Mouse (Mus musculus): ENCODE data around the gene Cpne1. TPM values are rescaled to one million over a fixed set of nuclear protein-coding genes. Genes with fewer than 3 reads are reported as not detected.

The Cpne1 gene
- polyA plus RNA-seq, 1 experiment from 2014 or later, result 42.6 TPM

Other genes with a start within 250 kb of the Cpne1 start
- gene Uqcc1, start 181.7 kb downstream of the Cpne1 start, polyA plus RNA-seq (2015; fragmentation: Nextera tagmentation; extraction: Ambion mirVana), result 69.9 and 73.5 TPM in 2 replicates
- not detected in 2 replicates for gene Gm15557, start 171.2 kb downstream of the Cpne1 start, polyA plus RNA-seq (2015; fragmentation: Nextera tagmentation; extraction: Ambion mirVana)
- gene Gdf5, start 166.6 kb downstream of the Cpne1 start, polyA plus RNA-seq (2015; fragmentation: Nextera tagmentation; extraction: Ambion mirVana), result 2.4 and 4.0 TPM in 2 replicates
- 23.1 and 25.4 TPM in 2 replicates for gene Cep250, start 155.5 kb downstream of the Cpne1 start, polyA plus RNA-seq (2015; fragmentation: Nextera tagmentation; extraction: Ambion mirVana)
- gene 6430550D23Rik, start 104.0 kb downstream of the Cpne1 start, polyA plus RNA-seq (2015; fragmentation: Nextera tagmentation; extraction: Ambion mirVana), result 1.3 TPM in 2 replicates
- gene Ergic3, start 103.9 kb downstream of the Cpne1 start, polyA plus RNA-seq (2015; fragmentation: Nextera tagmentation; extraction: Ambion mirVana), result 264 and 293 TPM in 2 replicates
- not detected in 2 replicates for gene Fer1l4, start 59.0 kb downstream of the Cpne1 start, polyA plus RNA-seq (2015; fragmentation: Nextera tagmentation; extraction: Ambion mirVana)
- gene Spag4, start 46.8 kb downstream of the Cpne1 start, polyA plus RNA-seq (2015; fragmentation: Nextera tagmentation; extraction: Ambion mirVana), result 5.2 and 7.0 TPM in 2 replicates
- gene Rbm12, start within 50 bp of the Cpne1 start, polyA plus RNA-seq (2015; fragmentation: Nextera tagmentation; extraction: Ambion mirVana), result 30.0 and 39.0 TPM in 2 replicates
- gene Gm28036, start 15.1 kb upstream of the Cpne1 start, polyA plus RNA-seq (2015; fragmentation: Nextera tagmentation; extraction: Ambion mirVana), result 20.7 and 21.2 TPM in 2 replicates
- 389 and 451 TPM in 2 replicates for gene Romo1, start 32.1 kb upstream of the Cpne1 start, polyA plus RNA-seq (2015; fragmentation: Nextera tagmentation; extraction: Ambion mirVana)
- gene Nfs1, start 32.2 kb upstream of the Cpne1 start, polyA plus RNA-seq (2015; fragmentation: Nextera tagmentation; extraction: Ambion mirVana), result 36.7 and 38.8 TPM in 2 replicates
- gene Rbm39, start 68.3 kb upstream of the Cpne1 start, polyA plus RNA-seq (2015; fragmentation: Nextera tagmentation; extraction: Ambion mirVana), result 686 and 711 TPM in 2 replicates
- 130 and 133 TPM in 2 replicates for gene Phf20, start 84.5 kb upstream of the Cpne1 start, polyA plus RNA-seq (2015; fragmentation: Nextera tagmentation; extraction: Ambion mirVana)
- gene Cnbd2, start 200.3 kb upstream of the Cpne1 start, polyA plus RNA-seq (2015; fragmentation: Nextera tagmentation; extraction: Ambion mirVana), result 5.4 and 5.7 TPM in 2 replicates
- 72.2 and 85.3 TPM in 2 replicates for gene Scand1, start 200.7 kb upstream of the Cpne1 start, polyA plus RNA-seq (2015; fragmentation: Nextera tagmentation; extraction: Ambion mirVana)